Mouse (Mus musculus): Measurements from ENCODE around the gene Palm.

The Palm gene

GRCm38 (mm10) chr10:79797326-79797725 lies 4.0 kb downstream of the Palm start:
- DNase-seq (ENCODE audit: low read depth, low spot score), result peak; percentile 19

GRCm38 (mm10) chr10:79798289-79798928 lies 5.0 kb downstream of the Palm start:
- no peak for DNase-seq (ENCODE audit: low read depth, low spot score)

- DNase-seq (ENCODE audit: low read depth, low spot score), result no peak
Observed at GRCm38 (mm10) chr10:79800508-79800907, 7.1 kb downstream of the Palm start.

- DNase-seq (ENCODE audit: low read depth, low spot score), result no peak
Observed at GRCm38 (mm10) chr10:79801837-79802236, 8.5 kb downstream of the Palm start.

GRCm38 (mm10) chr10:79802331-79802971 lies 9.1 kb downstream of the Palm start:
- no peak for DNase-seq (ENCODE audit: low read depth, low spot score)

GRCm38 (mm10) chr10:79803716-79804323 lies 10.4 kb downstream of the Palm start:
- peak; percentile 88 for DNase-seq (ENCODE audit: low read depth, low spot score)

GRCm38 (mm10) chr10:79805636-79806035 lies 12.3 kb downstream of the Palm start:
- DNase-seq (ENCODE audit: low read depth, low spot score), result no peak

GRCm38 (mm10) chr10:79806331-79806730 lies 13.0 kb downstream of the Palm start:
- no peak for DNase-seq (ENCODE audit: low read depth, low spot score)

- no peak for DNase-seq (ENCODE audit: low read depth, low spot score)
Observed at GRCm38 (mm10) chr10:79806972-79807371, 13.6 kb downstream of the Palm start.

GRCm38 (mm10) chr10:79807826-79808225 lies 14.5 kb downstream of the Palm start:
- DNase-seq (ENCODE audit: low read depth, low spot score), result peak; percentile 24

GRCm38 (mm10) chr10:79808728-79809127 lies 15.4 kb downstream of the Palm start:
- DNase-seq (ENCODE audit: low read depth, low spot score), result no peak

GRCm38 (mm10) chr10:79811736-79812637 lies 18.6 kb downstream of the Palm start:
- peak; percentile 83 for DNase-seq (ENCODE audit: low read depth, low spot score)

GRCm38 (mm10) chr10:79814271-79814842 lies 21.0 kb downstream of the Palm start:
- no peak for DNase-seq (ENCODE audit: low read depth, low spot score)

GRCm38 (mm10) chr10:79815671-79816494 lies 22.5 kb downstream of the Palm start:
- no peak for DNase-seq (ENCODE audit: low read depth, low spot score)

GRCm38 (mm10) chr10:79817111-79817510 lies 23.7 kb downstream of the Palm start:
- DNase-seq (ENCODE audit: low read depth, low spot score), result no peak

- DNase-seq (ENCODE audit: low read depth, low spot score), result no peak
Observed at GRCm38 (mm10) chr10:79818225-79818624, 24.9 kb downstream of the Palm start.

GRCm38 (mm10) chr10:79819606-79820005 lies 26.2 kb downstream of the Palm start:
- no peak for DNase-seq (ENCODE audit: low read depth, low spot score)

GRCm38 (mm10) chr10:79820277-79820676 lies 26.9 kb downstream of the Palm start:
- no peak for DNase-seq (ENCODE audit: low read depth, low spot score)

- DNase-seq (ENCODE audit: low read depth, low spot score), result no peak
Observed at GRCm38 (mm10) chr10:79820782-79821181, 27.4 kb downstream of the Palm start, which contains the start of gene Misp. Gene Misp (plus strand): TSS chr10:79820989.

GRCm38 (mm10) chr10:79821731-79822130 lies 28.4 kb downstream of the Palm start:
- no peak for DNase-seq (ENCODE audit: low read depth, low spot score)

- no peak for DNase-seq (ENCODE audit: low read depth, low spot score)
Observed at GRCm38 (mm10) chr10:79822372-79822771, 29.0 kb downstream of the Palm start.
